Mouse (Mus musculus) testis, postnatal 10 days (tissue): ENCODE results near the gene Slc27a1.
"Not testable (repeated sequence)": the region's sequence is repeated elsewhere in the genome, so short reads cannot be mapped to it uniquely, and the experiment has no call there.

Experiments
- DNase-seq: peaks from one replicate; pipeline ENCODE4 v3.0.0; 2021; ENCODE audit warnings: low spot score

Slc27a1 gene

GRCm38 (mm10) chr8:71568387-71568937 lies at the start of gene Slc27a1:
Gene Slc27a1, plus strand, starts transcription at chr8:71568882.
- peak; percentile 92 for DNase-seq

- peak; percentile 79 for DNase-seq
These were observed 49.5 kb upstream of the Slc27a1 start for GRCm38 (mm10) chr8:71519037-71519825.

- peak; percentile 98 for DNase-seq
These were observed 47.0 kb upstream of the Slc27a1 start for GRCm38 (mm10) chr8:71521634-71522033.

- no peak for DNase-seq
These were observed 43.2 kb upstream of the Slc27a1 start, which contains the start of gene Ccdc194 for GRCm38 (mm10) chr8:71525226-71526050. Gene Ccdc194, minus strand, starts transcription at chr8:71525711.

GRCm38 (mm10) chr8:71526272-71526671 lies 42.4 kb upstream of the Slc27a1 start:
- no peak for DNase-seq

GRCm38 (mm10) chr8:71527162-71527870 lies 41.4 kb upstream of the Slc27a1 start:
- no peak for DNase-seq

GRCm38 (mm10) chr8:71528362-71529073 lies 40.2 kb upstream of the Slc27a1 start:
- DNase-seq: no peak

GRCm38 (mm10) chr8:71530735-71531467 lies 37.8 kb upstream of the Slc27a1 start:
- DNase-seq: not testable (repeated sequence)

GRCm38 (mm10) chr8:71534263-71534810 lies 34.3 kb upstream of the Slc27a1 start:
- no peak for DNase-seq

- DNase-seq: no peak
These were observed 33.0 kb upstream of the Slc27a1 start for GRCm38 (mm10) chr8:71535663-71536062.

- DNase-seq: peak; percentile 92
These were observed 31.4 kb upstream of the Slc27a1 start, which contains the start of gene Bst2 for GRCm38 (mm10) chr8:71537028-71537867. Gene Bst2, minus strand, starts transcription at chr8:71537456.

GRCm38 (mm10) chr8:71542632-71543343 lies 25.9 kb upstream of the Slc27a1 start, which contains the start of gene Mvb12a:
Gene Mvb12a, plus strand, starts transcription at chr8:71542922.
- DNase-seq: peak; percentile 95

GRCm38 (mm10) chr8:71543755-71544154 lies 24.9 kb upstream of the Slc27a1 start:
- DNase-seq: no peak

- no peak for DNase-seq
These were observed 23.6 kb upstream of the Slc27a1 start for GRCm38 (mm10) chr8:71545053-71545452.

GRCm38 (mm10) chr8:71547590-71547989 lies 21.1 kb upstream of the Slc27a1 start:
- no peak for DNase-seq

GRCm38 (mm10) chr8:71550754-71551153 lies 17.9 kb upstream of the Slc27a1 start:
- no peak for DNase-seq

GRCm38 (mm10) chr8:71552770-71553169 lies 15.9 kb upstream of the Slc27a1 start:
- DNase-seq: no peak

- DNase-seq: no peak
These were observed 14.7 kb upstream of the Slc27a1 start for GRCm38 (mm10) chr8:71554001-71554400.

GRCm38 (mm10) chr8:71554644-71555043 lies 14.0 kb upstream of the Slc27a1 start:
- no peak for DNase-seq
